Mouse (Mus musculus): ENCODE data around the gene Gstm3.
"Not testable (repeated sequence)": the region's sequence is repeated elsewhere in the genome, so short reads cannot be mapped to it uniquely, and the experiment has no call there.

The Gstm3 gene

DNA sequence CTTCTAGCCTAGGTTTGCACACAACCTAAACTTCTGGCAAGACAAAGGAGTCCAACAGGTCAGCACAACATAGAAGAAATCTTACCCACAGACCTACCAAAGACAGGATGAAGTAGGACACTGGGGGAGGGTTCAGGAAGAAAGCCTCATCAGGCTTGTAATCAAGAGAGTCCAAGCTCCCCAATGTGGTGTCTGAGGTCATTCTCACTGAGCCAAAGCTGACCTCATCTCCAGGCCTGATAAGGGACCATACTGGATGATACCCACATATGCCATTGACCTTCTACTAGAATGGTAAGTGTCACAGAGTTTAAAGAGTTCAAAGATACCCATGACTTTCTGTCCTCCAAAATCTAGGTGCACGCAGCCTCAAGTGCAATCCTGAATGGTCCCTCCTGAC, 5.2 kb upstream of the Gstm3 start:
- DNase-seq (ENCODE audit: low spot score): no peak

GRCm38 (mm10) chr3:107972070-107972469, 3.0 kb upstream of the Gstm3 start:
- no peak for DNase-seq (ENCODE audit: low spot score)

GRCm38 (mm10) chr3:107971101-107971500, 2.0 kb upstream of the Gstm3 start:
- DNase-seq (ENCODE audit: low spot score): not testable (repeated sequence)

DNA sequence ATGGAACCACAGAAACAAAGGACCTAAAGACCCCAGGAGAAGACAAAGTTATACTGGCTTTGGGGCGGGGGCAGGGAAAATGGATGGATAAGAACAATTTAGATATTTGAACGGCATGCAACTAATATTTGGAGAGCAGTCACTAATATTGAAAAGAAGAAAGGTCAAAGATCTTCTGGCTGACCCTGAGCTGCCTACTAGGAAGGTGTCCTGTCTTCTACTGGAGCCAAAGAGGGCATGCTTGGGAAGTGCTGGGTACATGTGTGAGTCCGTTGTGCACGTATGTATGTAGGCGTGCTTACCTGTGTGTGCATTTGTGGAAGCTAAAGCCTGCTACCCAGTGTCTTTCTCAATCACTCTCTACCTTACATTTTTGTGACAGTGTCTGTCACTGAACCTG, 2.5 kb downstream of the Gstm3 start:
- DNase-seq (ENCODE audit: low spot score): no peak

DNA sequence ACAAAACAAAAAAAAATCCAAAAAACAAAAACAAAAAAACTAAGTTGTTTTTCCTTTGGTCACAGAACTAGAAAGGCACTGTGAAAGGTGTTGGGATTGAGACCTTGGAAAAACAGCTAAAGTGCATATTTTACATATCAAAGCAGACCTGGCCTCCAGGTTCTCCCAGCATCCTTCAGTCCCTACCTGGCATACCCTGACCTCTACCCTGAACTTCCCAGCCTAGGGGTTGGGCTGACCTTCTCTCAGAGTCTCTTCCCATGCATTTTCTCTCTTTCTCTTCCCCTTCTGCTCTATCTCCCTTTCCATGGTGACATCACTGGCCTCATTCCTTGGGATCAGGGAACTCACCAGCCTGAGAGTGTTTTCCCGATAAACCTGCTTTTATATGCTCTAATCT, 3.5 kb downstream of the Gstm3 start:
- no peak for DNase-seq (ENCODE audit: low spot score)

DNA sequence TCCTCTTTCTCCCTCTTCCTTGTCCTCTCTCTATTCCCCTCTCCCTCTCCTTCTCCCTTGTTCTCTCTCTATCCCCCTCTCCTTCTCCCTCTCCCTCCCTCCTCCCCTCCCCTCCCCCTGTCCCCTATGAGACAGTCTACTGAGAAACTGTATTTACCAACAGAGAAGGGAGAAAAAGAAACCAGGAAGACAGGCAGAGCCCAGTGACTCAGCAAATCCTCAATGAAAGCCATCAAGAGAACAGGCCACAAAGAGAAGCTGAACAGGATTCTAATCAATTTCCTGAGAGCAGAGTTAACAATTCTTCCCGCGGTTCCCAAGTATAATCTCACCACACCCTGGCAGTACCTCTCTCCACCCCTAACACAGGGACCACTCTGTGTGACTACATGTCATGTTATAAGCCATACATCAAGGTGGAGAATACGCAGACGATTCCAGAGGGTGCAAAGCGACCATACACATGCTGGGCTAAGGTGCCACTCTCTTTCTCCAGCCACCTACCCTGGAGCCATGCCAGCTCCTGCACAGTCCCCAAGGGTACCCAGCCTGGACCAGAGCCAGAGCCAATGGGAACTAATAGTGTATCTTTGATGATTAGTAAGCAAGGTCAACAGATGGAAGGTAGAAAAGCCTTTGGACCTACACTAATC, 4.3 kb downstream of the Gstm3 start:
- DNase-seq (ENCODE audit: low spot score): no peak

DNA sequence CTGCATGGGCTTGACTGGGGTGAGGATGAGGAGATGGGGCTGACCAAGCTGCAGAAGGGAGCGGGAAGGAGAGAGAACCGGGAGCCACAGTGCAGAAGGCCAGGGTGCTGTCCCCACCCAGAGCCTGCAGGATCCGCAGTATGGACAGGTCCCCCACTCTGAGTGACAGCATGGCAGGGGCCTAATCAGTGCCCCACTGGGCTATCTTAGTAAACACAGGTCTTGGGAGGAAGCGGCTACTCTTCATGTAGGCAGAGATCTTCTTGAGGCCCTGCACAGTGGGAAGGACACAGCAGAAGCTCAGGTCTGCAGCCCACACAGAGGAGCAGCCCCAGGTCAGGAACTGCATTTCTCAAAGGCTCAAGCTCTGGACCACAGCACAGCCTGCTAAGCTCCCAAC, 5.1 kb downstream of the Gstm3 start:
- DNase-seq (ENCODE audit: low spot score): no peak

GRCm38 (mm10) chr3:107955260-107955659, 13.8 kb downstream of the Gstm3 start:
- DNase-seq (ENCODE audit: low spot score): not testable (repeated sequence)

- DNase-seq (ENCODE audit: low spot score): no peak
These were observed 15.2 kb downstream of the Gstm3 start for GRCm38 (mm10) chr3:107953906-107954305.

DNA sequence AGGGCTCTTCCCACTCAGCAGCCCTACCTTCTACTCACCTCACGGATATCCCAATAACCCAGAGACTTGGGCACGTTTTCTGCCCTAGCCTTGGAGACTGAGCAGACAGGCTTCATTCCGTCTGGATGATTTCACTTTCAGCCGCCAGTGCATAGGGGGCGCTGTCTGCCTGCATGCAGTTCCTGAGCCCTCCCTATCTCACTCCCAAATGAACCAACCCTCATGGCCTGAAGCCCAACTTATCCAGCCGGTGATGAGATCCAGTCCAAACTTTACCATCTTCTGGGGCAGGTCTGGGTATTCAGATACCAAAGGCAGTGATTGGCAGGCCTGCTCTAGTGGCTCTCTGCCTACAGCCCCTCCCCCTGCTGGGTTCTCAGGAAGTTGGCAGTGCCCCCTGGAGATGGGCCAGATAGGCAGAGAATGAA, 15.7 kb downstream of the Gstm3 start:
- peak; percentile 75 for DNase-seq (ENCODE audit: low spot score)

DNA sequence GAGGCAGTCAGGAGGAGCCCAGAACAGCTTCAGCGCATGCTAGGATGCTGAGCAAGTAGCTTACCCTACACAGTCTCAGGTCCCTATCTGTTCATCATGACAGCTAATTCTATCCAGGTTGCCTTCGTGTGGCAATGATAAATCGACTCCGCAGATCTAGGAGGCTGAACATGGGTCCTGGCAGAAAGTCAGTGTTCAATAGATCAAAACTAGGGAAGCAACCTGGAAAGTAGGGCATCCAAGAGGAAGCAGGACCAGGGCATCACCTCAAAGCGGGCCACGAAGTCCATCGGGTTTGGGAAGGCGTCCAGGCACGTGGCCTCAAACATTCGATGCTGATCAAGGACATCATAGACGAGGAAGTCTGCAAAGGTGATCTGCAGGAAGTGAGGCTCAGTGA, 18.6 kb downstream of the Gstm3 start:
- no peak for DNase-seq (ENCODE audit: low spot score)

DNA sequence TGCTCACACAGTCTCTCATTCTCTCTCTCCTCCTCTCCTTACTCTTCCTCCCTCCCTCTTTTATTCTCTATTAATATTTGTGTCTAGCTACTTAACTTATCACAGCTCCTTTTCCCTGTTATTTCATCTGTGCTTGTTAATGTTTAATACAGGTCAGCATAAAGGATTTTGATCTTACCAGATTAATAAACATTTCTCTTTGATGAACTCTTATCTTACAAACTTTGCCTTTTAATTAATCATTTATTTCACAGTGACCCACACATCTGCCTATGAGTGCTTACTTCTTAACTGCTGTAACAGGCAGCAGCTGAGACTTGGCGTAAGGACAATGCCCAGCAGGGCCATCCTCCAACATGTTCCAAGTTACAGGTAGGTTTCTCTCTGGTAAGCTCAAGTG, 19.6 kb downstream of the Gstm3 start:
- not testable (repeated sequence) for DNase-seq (ENCODE audit: low spot score)

DNA sequence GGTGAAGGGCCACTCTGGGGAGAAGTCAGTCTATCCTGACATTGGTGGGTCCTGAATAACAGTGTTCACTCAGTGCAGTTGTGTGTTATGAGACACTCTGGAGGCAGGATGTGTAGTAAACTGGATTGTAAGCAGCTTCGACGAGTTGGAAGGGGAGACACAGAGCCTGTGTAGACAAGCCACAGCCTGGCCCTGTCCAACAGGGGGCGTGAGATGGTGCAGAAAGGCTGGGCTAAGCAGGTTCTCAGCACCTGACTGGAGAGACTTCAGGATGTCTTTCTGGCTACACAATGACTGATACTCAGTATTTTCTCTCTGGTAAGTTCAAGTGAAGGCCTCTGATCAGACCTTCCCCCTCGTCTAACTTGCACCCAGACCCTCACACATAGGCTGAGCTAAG, 23.4 kb downstream of the Gstm3 start:
- DNase-seq (ENCODE audit: low spot score): no peak

- DNase-seq (ENCODE audit: low spot score): no peak
These were observed 25.7 kb downstream of the Gstm3 start, which contains the start of gene Gstm6 for GRCm38 (mm10) chr3:107943239-107943990. Gene Gstm6 (minus strand): TSS chr3:107943749.

GRCm38 (mm10) chr3:107941261-107941660, 27.8 kb downstream of the Gstm3 start:
- DNase-seq (ENCODE audit: low spot score): no peak

DNA sequence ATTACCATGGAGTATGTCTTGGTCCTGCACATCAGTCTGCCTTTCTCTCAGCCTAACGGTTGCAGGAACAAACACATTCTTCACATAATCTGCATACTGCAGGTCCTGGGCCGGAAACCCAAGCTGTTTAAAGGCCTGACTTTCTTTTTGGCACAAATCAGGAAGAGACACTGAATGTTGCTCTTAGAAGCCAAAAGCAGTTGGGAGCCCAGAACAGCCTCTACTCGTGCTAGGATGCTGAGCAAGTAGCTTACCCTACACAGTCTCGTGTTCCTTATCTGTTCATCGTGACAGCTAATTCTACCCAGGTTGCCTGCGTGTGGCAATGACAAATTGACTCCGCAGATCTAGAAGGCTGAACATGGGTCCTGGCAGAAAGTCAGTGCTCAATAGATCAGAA, 28.6 kb downstream of the Gstm3 start:
- DNase-seq (ENCODE audit: low spot score): no peak

DNA sequence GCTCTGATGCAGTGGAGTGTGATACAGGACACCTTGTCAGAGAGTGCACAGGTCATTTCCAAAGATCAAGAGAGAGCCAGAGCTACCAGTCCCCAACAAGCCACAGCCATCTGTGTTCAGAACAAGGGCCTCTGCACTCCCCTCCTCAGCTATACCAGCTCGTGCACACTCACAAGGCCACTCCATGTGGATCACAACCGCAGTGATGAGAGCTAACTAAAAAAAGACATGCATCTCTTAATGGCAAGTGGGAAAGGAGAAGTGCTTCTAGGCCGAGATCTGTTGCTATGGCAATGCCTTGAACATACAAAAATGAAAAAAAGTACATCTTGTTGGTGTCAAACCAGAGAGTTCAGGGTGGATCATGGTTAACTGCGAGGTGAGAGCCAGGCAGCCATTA, 29.3 kb downstream of the Gstm3 start:
- no peak for DNase-seq (ENCODE audit: low spot score)

- DNase-seq (ENCODE audit: low spot score): peak; percentile 63
These were observed 29.7 kb downstream of the Gstm3 start for GRCm38 (mm10) chr3:107939403-107939802.

- DNase-seq (ENCODE audit: low spot score): no peak
These were observed 33.2 kb downstream of the Gstm3 start for GRCm38 (mm10) chr3:107935888-107936287.

DNA sequence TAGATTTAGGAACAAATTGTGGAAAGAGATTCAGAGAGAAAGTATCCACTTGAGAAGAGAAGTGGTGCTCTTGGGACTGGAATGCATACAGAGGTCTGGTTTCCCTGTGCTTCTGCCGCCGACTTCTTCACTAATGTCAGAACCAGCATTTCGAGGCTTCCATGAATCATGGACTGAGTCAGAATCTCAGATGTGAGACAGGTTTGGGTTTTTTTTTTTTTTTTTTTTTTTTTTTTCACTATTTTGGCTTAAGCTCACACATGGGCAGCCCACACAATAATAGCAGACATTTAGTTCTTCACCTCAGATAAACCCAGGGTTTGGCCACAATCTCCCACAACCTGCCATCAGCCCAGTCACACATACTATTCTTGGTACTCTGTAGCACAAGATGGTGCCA, 33.8 kb downstream of the Gstm3 start:
- no peak for DNase-seq (ENCODE audit: low spot score)

DNA sequence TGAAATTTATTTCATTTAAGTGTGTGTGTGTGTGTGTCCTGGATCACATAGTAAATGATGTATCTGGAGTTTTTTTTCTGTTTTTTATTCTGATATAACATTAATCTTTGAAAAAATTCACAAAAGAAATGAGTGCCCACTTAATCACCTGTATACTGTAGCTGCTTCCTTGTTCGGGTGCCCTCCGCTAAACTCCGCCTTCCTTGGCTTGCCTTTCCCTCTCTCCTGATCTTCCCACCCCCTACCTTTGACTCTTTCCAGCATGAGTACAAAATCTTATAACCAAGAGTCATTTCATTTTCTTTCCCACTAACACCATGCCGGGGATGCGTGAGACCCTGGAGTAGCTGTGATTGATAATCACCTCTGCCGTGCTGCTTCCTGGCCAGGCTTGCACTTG, 37.0 kb downstream of the Gstm3 start:
- DNase-seq (ENCODE audit: low spot score): no peak

DNA sequence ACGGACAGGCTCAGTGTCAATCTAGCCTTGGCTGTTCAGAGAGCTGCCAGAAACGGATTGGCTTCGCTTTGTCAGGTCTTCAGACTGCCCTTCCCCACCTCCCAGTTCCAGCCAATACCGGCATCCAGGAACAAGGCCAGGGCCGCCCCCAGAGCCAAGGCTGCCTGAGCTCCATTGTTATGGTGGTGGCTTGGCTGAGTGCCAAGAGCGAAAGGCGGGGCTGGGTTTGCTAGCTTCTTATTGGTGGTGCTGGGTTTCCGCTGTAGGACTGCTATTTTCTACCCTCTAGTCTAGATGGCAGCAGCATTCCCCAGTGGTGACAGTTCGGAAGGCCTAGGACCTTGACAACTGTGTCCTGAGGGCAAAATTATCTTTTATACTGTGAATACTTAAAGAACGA, 37.4 kb downstream of the Gstm3 start, which contains the start of gene Gstm7:
TSS of gene Gstm7 (minus strand) at position 148 of the 400 bp plus-strand sequence.
- DNase-seq (ENCODE audit: low spot score): peak; percentile 95

- no peak for DNase-seq (ENCODE audit: low spot score)
These were observed 37.9 kb downstream of the Gstm3 start for GRCm38 (mm10) chr3:107931134-107931533.

GRCm38 (mm10) chr3:107929731-107930130, 39.4 kb downstream of the Gstm3 start:
- DNase-seq (ENCODE audit: low spot score): no peak
